Mouse (Mus musculus) forebrain, embryonic 11.5 days (tissue): ENCODE measurements at regions not wholly inside any gene's neighbourhood (a gene's known extent, or its start where the extent isn't known, plus 50 kb on each side); places are given as distances from the start of the nearest gene placed in this dataset.

Source experiments
- ATAC-seq: fragments of 200-750 bp; cut with Nextera tagmentation; replicated peaks from 2 replicates; pipeline ENCODE4 v1.8.0; 2017; ENCODE audit warnings: moderate TSS enrichment; ENCODE audit not compliant: low FRiP score
- DNase-seq: peaks from one replicate; pipeline ENCODE4 v3.0.0-alpha.2; 2017; ENCODE audit warnings: low spot score
- H3K27ac ChIP-seq: fragments of 300-500 bp; sonication (generic); 2 replicates; pipeline ENCODE4 v1.5.1; 2014; ENCODE audit warnings: low read depth, low read length
- H3K27me3 ChIP-seq: fragments of 300-500 bp; sonication (generic); 2 replicates; pipeline ENCODE4 v1.6.1; 2014; ENCODE audit warnings: mild to moderate bottlenecking, low read length, mixed read lengths; ENCODE audit not compliant: control insufficient read depth, insufficient read depth
- H3K36me3 ChIP-seq: fragments of 300-500 bp; sonication (generic); 2 replicates; pipeline ENCODE4 v1.6.1; 2014; ENCODE audit warnings: mild to moderate bottlenecking, low read length, moderate library complexity, mixed read lengths; ENCODE audit not compliant: control insufficient read depth, insufficient read depth
- H3K4me1 ChIP-seq: fragments of 300-500 bp; sonication (generic); replicated peaks from 2 replicates; pipeline ENCODE4 v1.6.1; 2014; ENCODE audit warnings: low read length, mixed read lengths; ENCODE audit not compliant: control insufficient read depth, insufficient read depth
- H3K4me2 ChIP-seq: fragments of 300-500 bp; sonication (generic); 2 replicates; pipeline ENCODE4 v1.6.1; 2014; ENCODE audit warnings: low read depth, mild to moderate bottlenecking, low read length, moderate library complexity, mixed read lengths; ENCODE audit not compliant: severe bottlenecking
- H3K4me3 ChIP-seq: fragments of 300-500 bp; sonication (generic); 2 replicates; pipeline ENCODE4 v1.5.1; 2014; ENCODE audit warnings: low read depth, low read length
- H3K9ac ChIP-seq: fragments of 300-500 bp; sonication (generic); 2 replicates; pipeline ENCODE4 v1.6.1; 2014; ENCODE audit warnings: low read length
- H3K9me3 ChIP-seq: fragments of 300-500 bp; sonication (generic); 2 replicates; pipeline ENCODE4 v1.6.1; 2016; ENCODE audit warnings: low read length, mixed read lengths; ENCODE audit not compliant: control insufficient read depth
- WGBS: fragments of 180-500 bp; shearing (Covaris S2); extraction: QIAGEN DNeasy Blood & Tissue Kit; methylation state at CpG from one replicate; pipeline ENCODE4 v1.1.7; 2014; 5-methylcytosine and 5-hydroxymethylcytosine counted together

DNA sequence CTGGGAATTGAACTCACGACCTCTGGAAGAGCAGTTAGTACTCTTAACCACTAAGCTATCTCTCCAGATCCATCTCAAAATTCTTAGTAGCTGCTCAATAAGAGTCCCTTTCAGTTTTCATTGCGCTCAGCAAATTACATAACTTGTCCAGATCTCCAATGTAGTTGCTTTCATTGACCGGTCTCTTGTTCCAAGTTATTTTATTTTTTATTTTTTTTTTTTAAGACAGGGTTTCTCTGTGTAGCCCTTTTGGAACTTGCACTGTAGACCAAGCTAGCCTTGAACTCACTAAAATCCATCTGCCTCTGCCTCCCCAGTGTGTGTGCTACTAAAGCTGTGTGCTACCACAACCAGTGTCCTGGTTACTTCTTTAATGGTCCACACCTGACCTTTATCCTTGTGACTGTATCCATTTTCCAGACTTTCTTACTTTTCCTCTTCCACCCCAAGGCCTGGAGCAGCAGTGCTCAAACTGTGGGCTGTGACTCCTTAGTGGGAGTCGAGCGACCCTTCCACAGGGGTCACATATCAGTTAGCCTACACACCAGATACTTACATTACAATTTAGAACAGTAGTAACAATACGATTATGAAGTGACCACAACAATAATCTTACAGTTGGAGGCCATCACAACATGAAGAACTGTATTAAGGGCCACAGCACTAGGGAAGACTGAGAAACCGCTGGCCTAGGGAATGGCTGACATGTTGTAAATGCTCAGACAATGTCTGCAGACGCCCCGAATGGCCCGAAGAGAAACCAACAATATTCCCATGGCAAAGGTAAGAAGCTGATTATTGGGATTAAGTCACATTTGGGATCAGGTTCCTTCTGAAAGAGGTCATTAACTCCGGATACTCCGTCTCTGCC lies 97.8 kb upstream of the Cpsf6 start:
- no peaks in the 10 kb centered on the region for H3K27me3 ChIP-seq
- peaks cover 5% of the 10 kb centered on the region for H3K4me1 ChIP-seq
- 50% methylated on average over 12 of the region's 12 CpGs for WGBS
- no peaks in the 10 kb centered on the region for H3K36me3 ChIP-seq
- peak overlapping the region; percentile 20; the same call in 1 of the 2 replicates for H3K9ac ChIP-seq
- no peak for DNase-seq
- ATAC-seq = 0 out of 2 replicates have a peak, but pooled peaks have one; percentile 30
- peak overlapping the region; percentile 14; the same call in 1 of the 2 replicates for H3K4me3 ChIP-seq
- H3K27ac ChIP-seq = no peak overlapping the region
- H3K9me3 ChIP-seq = no peaks in the 10 kb centered on the region
- H3K4me2 ChIP-seq = peak overlapping the region; percentile 53

DNA sequence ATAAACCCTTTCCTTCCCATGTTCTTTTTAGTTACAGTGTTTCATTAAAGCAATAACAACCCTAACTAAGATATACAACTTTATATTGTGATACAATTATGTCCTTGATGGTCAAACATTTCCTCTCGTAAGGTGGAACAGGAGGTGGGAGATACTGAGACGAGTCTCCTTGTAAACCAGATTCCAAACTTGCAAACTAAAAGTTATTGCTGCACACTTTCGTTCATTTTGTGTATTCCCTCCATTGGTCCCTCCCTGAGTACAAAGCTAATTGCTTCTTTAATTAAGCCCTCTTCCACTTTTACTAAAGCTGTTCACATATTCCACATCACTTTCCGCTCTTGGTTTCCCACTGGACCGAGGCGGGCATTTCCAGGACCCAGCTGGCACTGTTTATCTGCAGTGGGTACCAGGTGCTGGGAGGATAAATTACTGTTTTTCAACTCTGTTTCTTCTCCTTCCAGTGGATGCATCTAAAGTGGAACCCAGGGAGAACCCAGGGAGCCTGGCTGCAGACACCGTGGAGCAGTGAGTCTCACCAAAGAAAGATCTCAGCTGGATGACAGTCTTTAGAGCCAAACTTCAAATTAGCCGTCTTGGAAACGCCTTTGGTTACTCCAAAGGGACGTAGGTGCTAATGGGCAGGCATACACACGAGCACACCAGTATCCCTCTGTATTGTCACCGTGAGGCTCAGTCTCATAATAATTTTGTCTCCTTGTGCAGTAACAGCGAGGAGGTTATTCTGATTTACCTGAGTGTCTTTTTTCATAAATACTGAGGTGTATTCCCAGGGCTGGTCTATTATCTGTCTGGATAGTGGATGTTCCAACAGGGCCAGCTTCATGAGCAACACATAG lies 95.5 kb upstream of the Cpsf6 start:
- no peak for ATAC-seq
- Histone ChIP-seq H3K4me1 (peaks cover 5% of the 10 kb centered on the region), H3K36me3 (no peaks in the 10 kb centered on the region), H3K27ac (no peak overlapping the region), H3K4me2 (no peak overlapping the region), H3K9ac (no peak overlapping the region), H3K4me3 (no peak overlapping the region), H3K27me3 (no peaks in the 10 kb centered on the region), H3K9me3 (no peaks in the 10 kb centered on the region)
- 86% methylated on average over 13 of the region's 13 CpGs for WGBS
- DNase-seq = no peak

DNA sequence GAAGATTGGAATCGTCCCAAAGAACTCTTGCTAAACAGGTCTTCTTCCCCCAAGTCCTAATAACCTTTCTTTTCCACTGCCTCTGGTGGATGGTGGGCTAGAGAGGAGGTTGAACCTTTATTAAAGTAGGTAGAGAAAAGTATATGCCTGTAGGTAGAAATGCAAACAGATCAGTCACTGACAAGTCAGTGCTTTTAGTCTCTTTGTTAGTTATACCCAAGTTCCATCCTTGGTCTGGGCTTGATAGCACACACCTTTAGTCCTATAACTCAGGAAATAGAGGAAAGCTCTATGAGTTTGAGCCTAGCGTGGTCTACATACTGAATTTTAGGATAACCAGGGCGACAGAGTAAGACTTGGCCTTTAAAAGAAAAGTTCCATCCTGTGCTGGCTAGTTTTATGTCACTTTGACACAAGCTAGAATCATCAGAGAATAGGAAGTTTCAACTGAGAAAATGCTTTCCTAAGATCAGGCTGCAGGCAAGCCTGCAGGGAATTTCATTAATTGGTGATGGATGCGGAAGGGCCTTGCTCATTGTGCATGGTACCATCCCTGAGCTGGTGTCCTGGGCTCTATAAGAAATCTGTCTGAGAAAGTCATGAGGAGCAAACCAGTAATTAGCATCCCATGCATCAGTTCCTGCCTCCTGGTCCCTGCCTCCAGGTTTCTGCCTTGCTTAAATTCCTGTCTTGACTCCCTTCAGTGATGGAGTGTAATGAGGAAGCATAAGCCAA lies 94.7 kb upstream of the Cpsf6 start:
- 88% methylated on average over 4 of the region's 4 CpGs for whole genome bisulfite sequencing
- no peak overlapping the region for H3K9ac ChIP-seq
- H3K9me3 ChIP-seq = no peaks in the 10 kb centered on the region
- H3K27ac ChIP-seq = no peak overlapping the region
- peaks cover 5% of the 10 kb centered on the region for H3K4me1 ChIP-seq
- H3K36me3 ChIP-seq = no peaks in the 10 kb centered on the region
- H3K27me3 ChIP-seq = no peaks in the 10 kb centered on the region
- ATAC-seq (no peak), DNase-seq (no peak)
- H3K4me3 ChIP-seq = no peak overlapping the region
- H3K4me2 ChIP-seq = no peak overlapping the region

DNA sequence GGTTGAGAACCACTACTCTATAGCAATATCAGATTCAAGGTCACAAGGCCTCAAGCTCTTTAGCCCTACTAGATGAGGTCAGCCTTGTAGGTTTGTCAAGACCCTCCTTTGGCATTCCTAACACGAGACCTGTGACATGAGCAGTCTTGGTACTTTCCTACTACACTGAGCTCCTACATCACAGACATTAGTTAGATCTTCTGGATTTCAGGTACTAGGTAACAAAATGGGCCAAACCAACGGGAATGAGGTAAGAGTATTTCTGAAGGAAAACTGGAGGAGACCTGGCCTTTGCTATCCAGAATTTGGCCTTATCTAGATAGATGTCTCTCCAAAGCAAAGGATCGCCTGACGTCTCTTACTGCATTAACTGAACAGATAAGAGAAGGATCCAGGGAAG lies 93.7 kb upstream of the Cpsf6 start:
- 96% methylated on average over 4 of the region's 4 CpGs for WGBS
- ATAC-seq (no peak), DNase-seq (no peak)
- no peaks in the 10 kb centered on the region for H3K36me3 ChIP-seq
- H3K4me2 ChIP-seq = no peak overlapping the region
- no peak overlapping the region for H3K4me3 ChIP-seq
- H3K27ac ChIP-seq = no peak overlapping the region
- no peaks in the 10 kb centered on the region for H3K27me3 ChIP-seq
- no peaks in the 10 kb centered on the region for H3K9me3 ChIP-seq
- no peak overlapping the region for H3K9ac ChIP-seq
- H3K4me1 ChIP-seq = peaks cover 5% of the 10 kb centered on the region

DNA sequence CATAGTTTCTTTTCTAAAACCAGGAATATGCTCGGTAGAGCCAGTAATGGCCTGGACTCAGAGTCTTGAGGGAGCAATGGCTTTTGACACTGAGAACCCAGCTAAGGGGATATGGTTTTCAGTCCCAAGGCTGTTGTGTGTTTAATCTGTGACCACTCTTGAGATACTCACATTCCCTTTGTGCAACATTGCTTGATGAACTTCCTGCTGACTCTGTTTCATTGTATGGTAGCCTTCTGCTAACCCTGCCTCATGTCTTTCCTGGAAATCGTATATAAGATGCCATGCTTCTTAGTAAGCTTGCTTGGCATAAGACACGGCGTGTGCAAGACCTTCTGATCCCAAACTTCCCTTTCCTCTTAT lies 92.7 kb upstream of the Cpsf6 start:
- WGBS = 87% methylated on average over 4 of the region's 4 CpGs
- DNase-seq (no peak), ATAC-seq (no peak)

DNA sequence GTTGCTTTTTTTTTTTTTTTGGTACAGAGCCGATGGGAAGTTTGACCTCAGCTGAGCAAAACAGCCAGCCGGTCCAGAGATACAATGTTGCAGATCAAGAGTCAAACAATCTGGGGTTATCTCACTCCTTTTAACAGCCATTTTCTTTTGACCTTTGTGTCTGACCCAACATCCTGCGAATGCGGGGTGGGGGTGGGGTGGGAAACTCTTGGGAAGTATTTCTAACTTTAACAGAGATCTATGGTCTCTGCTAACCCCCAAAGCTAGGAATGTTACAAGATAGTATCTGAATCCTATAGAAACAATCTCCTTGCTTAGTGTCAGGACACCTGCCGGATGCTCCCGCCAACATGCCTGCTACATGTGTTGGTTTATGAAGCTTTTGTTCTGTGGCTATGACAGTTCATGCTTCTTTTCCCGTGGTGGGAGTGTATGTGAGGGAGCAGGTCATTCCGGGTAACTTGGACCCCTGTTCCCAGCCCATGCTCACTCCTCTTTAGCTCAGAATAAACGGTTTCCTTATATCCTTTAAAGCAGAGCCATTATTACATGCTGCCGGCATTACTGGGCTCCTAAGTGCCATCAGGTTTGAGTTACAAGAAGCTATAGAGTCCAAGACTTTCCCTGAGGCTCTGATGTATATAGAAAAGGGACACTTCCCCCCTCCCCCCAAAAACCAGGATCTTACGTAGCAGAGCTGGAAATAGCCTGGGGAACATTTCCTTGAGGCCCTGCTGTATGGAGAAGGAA lies 92.2 kb upstream of the Cpsf6 start:
- Histone ChIP-seq H3K4me2 (no peak overlapping the region), H3K4me1 (no peaks in the 10 kb centered on the region), H3K4me3 (no peak overlapping the region), H3K36me3 (no peaks in the 10 kb centered on the region), H3K9ac (no peak overlapping the region), H3K27me3 (no peaks in the 10 kb centered on the region), H3K27ac (no peak overlapping the region), H3K9me3 (no peaks in the 10 kb centered on the region)
- 65% methylated on average over 11 of the region's 11 CpGs for WGBS
- DNase-seq (no peak), ATAC-seq (no peak)

More for the DNA sequence above, 92.7 kb upstream of the Cpsf6 start:
- Histone ChIP-seq H3K27ac (no peak overlapping the region), H3K9ac (no peak overlapping the region), H3K27me3 (no peaks in the 10 kb centered on the region), H3K9me3 (no peaks in the 10 kb centered on the region), H3K36me3 (no peaks in the 10 kb centered on the region), H3K4me2 (no peak overlapping the region), H3K4me3 (no peak overlapping the region), H3K4me1 (peaks cover 1% of the 10 kb centered on the region)

DNA sequence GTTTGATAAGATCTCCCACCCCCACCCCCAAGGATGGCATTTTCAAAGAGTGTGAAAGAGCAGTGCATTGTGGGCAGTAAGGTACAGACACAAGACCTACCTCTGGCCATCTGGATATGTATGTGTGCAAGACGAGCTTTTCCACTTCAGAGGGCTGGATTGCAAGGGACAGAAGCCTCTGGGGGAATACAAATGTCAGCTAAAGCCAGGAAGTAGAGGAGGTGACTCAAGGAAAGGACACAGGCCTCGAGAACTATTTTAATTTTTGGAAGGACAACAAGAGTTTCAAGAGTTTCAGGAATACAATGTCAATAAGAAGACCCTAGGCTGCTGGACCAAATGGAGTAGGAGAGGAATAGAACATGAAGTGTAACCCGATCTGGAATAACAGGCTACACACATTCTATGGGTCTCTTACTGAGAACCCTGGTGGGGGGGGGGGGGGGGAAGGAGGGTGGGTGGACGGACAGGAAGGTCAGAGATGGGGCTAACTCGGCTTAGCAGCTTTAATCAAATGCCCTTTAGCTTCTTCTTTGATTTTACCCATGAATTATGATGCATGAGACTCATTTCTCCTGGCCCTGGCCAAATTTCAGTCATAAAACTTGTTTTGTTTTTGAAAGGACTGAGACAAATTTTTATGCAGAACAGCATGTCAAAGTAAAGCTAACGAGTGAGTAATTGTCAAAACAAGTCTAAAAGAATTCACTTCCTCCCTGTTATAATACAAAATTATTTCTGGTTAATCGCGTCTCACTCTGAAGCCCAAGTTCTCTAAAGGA lies 91.4 kb upstream of the Cpsf6 start:
- no peak for ATAC-seq
- H3K9ac ChIP-seq = no peak overlapping the region
- WGBS = 47% methylated on average over 8 of the region's 8 CpGs

More for the DNA sequence above, 91.4 kb upstream of the Cpsf6 start:
- Histone ChIP-seq H3K4me2 (no peak overlapping the region), H3K9me3 (no peaks in the 10 kb centered on the region), H3K4me1 (no peaks in the 10 kb centered on the region), H3K4me3 (no peak overlapping the region), H3K36me3 (no peaks in the 10 kb centered on the region), H3K27ac (no peak overlapping the region), H3K27me3 (no peaks in the 10 kb centered on the region)
- no peak for DNase-seq
